Mouse (Mus musculus): Measurements from ENCODE around the gene Hist1h2be. TPM values are rescaled to one million over a fixed set of nuclear protein-coding genes. Genes with fewer than 3 reads are reported as not detected.
"Not testable (repeated sequence)": the region's sequence is repeated elsewhere in the genome, so short reads cannot be mapped to it uniquely, and the experiment has no call there.

Gene Hist1h2be
- polyA plus RNA-seq, 1 experiment from 2014 or later, result 3.0 TPM

GRCm38 (mm10) chr13:23571022-23571503 is 49.9 kb downstream of the Hist1h2be start, which contains the start of the genes Hist1h2ae and Hist1h2bg:
Hist1h2ae (minus strand) TSS chr13:23571220.
Hist1h2bg (plus strand) TSS chr13:23571396.
- H3K9ac ChIP-seq, result peak within 1 kb of the TSS; percentile 82
- peak within 1 kb of the TSS; percentile 45 for H3K4me3 ChIP-seq (ENCODE audit: low read depth, low read length)
- H3K9me3 ChIP-seq (ENCODE audit: low read depth, low read length), result no peaks in the 10 kb centered on the region
- TF ChIP-seq CTCF (IDR thresholded peaks at IDR 0.05; ENCODE audit: low read depth), result no peak
- H3K27ac ChIP-seq (ENCODE audit: low read depth), result peak within 1 kb of the TSS; percentile 99
- peak within 1 kb of the TSS; percentile 87 for H3K4me2 ChIP-seq
- ATAC-seq (ENCODE audit: insufficient read depth) (peak; percentile 89), DNase-seq (peak; percentile 94)
- 0% methylated on average over 18 of the region's 18 CpGs for WGBS
- no peaks in the 10 kb centered on the region for H3K4me1 ChIP-seq (ENCODE audit: insufficient read depth)
- no peaks in the 10 kb centered on the region for H3K27me3 ChIP-seq (ENCODE audit: insufficient read depth, low read length)
- no peaks in the 10 kb centered on the region for H3K36me3 ChIP-seq (ENCODE audit: insufficient read depth)

GRCm38 (mm10) chr13:23570261-23571021 is 50.5 kb downstream of the Hist1h2be start:
- WGBS, result 2% methylated on average over 21 of the region's 41 CpGs
- Histone ChIP-seq H3K27ac (ENCODE audit: low read depth) (peak overlapping the region; percentile 99), H3K4me2 (peak overlapping the region; percentile 87), H3K4me3 (ENCODE audit: low read depth, low read length) (peak overlapping the region; percentile 45), H3K9ac (peak overlapping the region; percentile 55)
- DNase-seq, result peak; percentile 64
- H3K36me3 ChIP-seq (ENCODE audit: insufficient read depth); H3K27me3 ChIP-seq (ENCODE audit: insufficient read depth, low read length); ATAC-seq (ENCODE audit: insufficient read depth); H3K9me3 ChIP-seq (ENCODE audit: low read depth, low read length); H3K4me1 ChIP-seq (ENCODE audit: insufficient read depth): not testable (repeated sequence)

GRCm38 (mm10) chr13:23564482-23564881 is 56.4 kb downstream of the Hist1h2be start:
- H3K9ac ChIP-seq, result no peak overlapping the region
- no peaks in the 10 kb centered on the region for H3K27me3 ChIP-seq (ENCODE audit: insufficient read depth, low read length)
- WGBS, result 84% methylated on average over 2 of the region's 2 CpGs
- H3K4me2 ChIP-seq, result no peak overlapping the region
- no peak for TF ChIP-seq CTCF (IDR thresholded peaks at IDR 0.05; ENCODE audit: low read depth)
- DNase-seq (no peak), ATAC-seq (ENCODE audit: insufficient read depth) (no peak)
- no peaks in the 10 kb centered on the region for H3K9me3 ChIP-seq (ENCODE audit: low read depth, low read length)
- no peaks in the 10 kb centered on the region for H3K4me1 ChIP-seq (ENCODE audit: insufficient read depth)
- H3K36me3 ChIP-seq (ENCODE audit: insufficient read depth), result no peaks in the 10 kb centered on the region
- H3K4me3 ChIP-seq (ENCODE audit: low read depth, low read length), result no peak overlapping the region
- peak overlapping the region; percentile 97 for H3K27ac ChIP-seq (ENCODE audit: low read depth)

- WGBS, result 2% methylated on average over 18 of the region's 18 CpGs
- ATAC-seq (ENCODE audit: insufficient read depth), result peak; percentile 60
- DNase-seq, result peak; percentile 89
Observed at GRCm38 (mm10) chr13:23562699-23563462, 58.0 kb downstream of the Hist1h2be start.

GRCm38 (mm10) chr13:23561883-23562659 is 58.9 kb downstream of the Hist1h2be start, which contains the start of gene Hist1h3e:
Hist1h3e (minus strand) TSS chr13:23562369.
- not testable (repeated sequence) for H3K9me3 ChIP-seq (ENCODE audit: low read depth, low read length); H3K4me1 ChIP-seq (ENCODE audit: insufficient read depth); H3K27me3 ChIP-seq (ENCODE audit: insufficient read depth, low read length); H3K36me3 ChIP-seq (ENCODE audit: insufficient read depth)
- Histone ChIP-seq H3K4me3 (ENCODE audit: low read depth, low read length) (peak within 1 kb of the TSS; percentile 37), H3K9ac (peak within 1 kb of the TSS; percentile 43), H3K4me2 (peak within 1 kb of the TSS; percentile 72), H3K27ac (ENCODE audit: low read depth) (peak within 1 kb of the TSS; percentile 97)
- under 1% methylated on average over 38 of the region's 67 CpGs for WGBS
- ATAC-seq (ENCODE audit: insufficient read depth) (peak; percentile 93), DNase-seq (peak; percentile 99)

More at GRCm38 (mm10) chr13:23562699-23563462, 58.0 kb downstream of the Hist1h2be start:
- peak overlapping the region; percentile 37 for H3K4me3 ChIP-seq (ENCODE audit: low read depth, low read length)
- no peaks in the 10 kb centered on the region for H3K36me3 ChIP-seq (ENCODE audit: insufficient read depth)
- H3K27ac ChIP-seq (ENCODE audit: low read depth), result peak overlapping the region; percentile 97
- no peaks in the 10 kb centered on the region for H3K9me3 ChIP-seq (ENCODE audit: low read depth, low read length)
- peak overlapping the region; percentile 42 for H3K9ac ChIP-seq
- TF ChIP-seq CTCF (IDR thresholded peaks at IDR 0.05; ENCODE audit: low read depth), result peak; percentile 63
- H3K27me3 ChIP-seq (ENCODE audit: insufficient read depth, low read length), result no peaks in the 10 kb centered on the region
- peak overlapping the region; percentile 72 for H3K4me2 ChIP-seq
- H3K4me1 ChIP-seq (ENCODE audit: insufficient read depth), result no peaks in the 10 kb centered on the region

- Histone ChIP-seq H3K9ac (peak overlapping the region; percentile 43; the same call in 1 of the 2 replicates), H3K4me3 (ENCODE audit: low read depth, low read length) (peak overlapping the region; percentile 37), H3K27ac (ENCODE audit: low read depth) (peak overlapping the region; percentile 97), H3K4me2 (peak overlapping the region; percentile 72)
- not testable (repeated sequence) for H3K9me3 ChIP-seq (ENCODE audit: low read depth, low read length); DNase-seq; H3K4me1 ChIP-seq (ENCODE audit: insufficient read depth); H3K36me3 ChIP-seq (ENCODE audit: insufficient read depth); H3K27me3 ChIP-seq (ENCODE audit: insufficient read depth, low read length); ATAC-seq (ENCODE audit: insufficient read depth)
- 0% methylated on average over 2 of the region's 5 CpGs for WGBS
Observed at GRCm38 (mm10) chr13:23561531-23561882, 59.4 kb downstream of the Hist1h2be start.

GRCm38 (mm10) chr13:23560699-23561098 is 60.2 kb downstream of the Hist1h2be start:
- not testable (repeated sequence) for H3K36me3 ChIP-seq (ENCODE audit: insufficient read depth); ATAC-seq (ENCODE audit: insufficient read depth); H3K9me3 ChIP-seq (ENCODE audit: low read depth, low read length); H3K4me1 ChIP-seq (ENCODE audit: insufficient read depth); H3K27me3 ChIP-seq (ENCODE audit: insufficient read depth, low read length)
- WGBS, result 19% methylated on average over 2 of the region's 2 CpGs
- Histone ChIP-seq H3K4me2 (peak overlapping the region; percentile 41), H3K9ac (peak overlapping the region; percentile 21; the same call in 1 of the 2 replicates), H3K27ac (ENCODE audit: low read depth) (peak overlapping the region; percentile 75; the same call in 1 of the 2 replicates), H3K4me3 (ENCODE audit: low read depth, low read length) (peak overlapping the region; percentile 3; the same call in 1 of the 2 replicates)
- peak; percentile 29 for DNase-seq

Measured in lung, embryonic 14.5 days (tissue).